Mouse (Mus musculus): ENCODE data around the gene Mat2b. TPM values are rescaled to one million over a fixed set of nuclear protein-coding genes. Genes with fewer than 3 reads are reported as not detected.

The Mat2b gene
- polyA plus RNA-seq, 1 experiment from 2014 or later, result 107 TPM

- H3K4me1 ChIP-seq, result peaks cover 24% of the 10 kb centered on the region
- H3K27ac ChIP-seq (replicated peaks), result peak overlapping the region; percentile 97
- H3K4me2 ChIP-seq (replicated peaks), result peak overlapping the region; percentile 81
- peak overlapping the region; percentile 71 for H3K4me3 ChIP-seq (replicated peaks)
- H3K36me3 ChIP-seq, result no peaks in the 10 kb centered on the region
- peak; percentile 46; the same call in 1 of the 2 replicates for ATAC-seq (ENCODE audit: insufficient number of reproducible peaks, low FRiP score, low TSS enrichment, low read depth)
- no peaks in the 10 kb centered on the region for H3K27me3 ChIP-seq
- H3K9ac ChIP-seq, result peak overlapping the region; percentile 55
- WGBS, result under 1% methylated on average over 31 of the region's 31 CpGs
- no peaks in the 10 kb centered on the region for H3K9me3 ChIP-seq (replicated peaks)
Measured at GRCm38 (mm10) chr11:40694311-40695087, 504 bp downstream of the Mat2b start.

GRCm38 (mm10) chr11:40693366-40693951, 1.5 kb downstream of the Mat2b start:
- peak; percentile 20 for ATAC-seq (ENCODE audit: insufficient number of reproducible peaks, low FRiP score, low TSS enrichment, low read depth)
- peak overlapping the region; percentile 97 for H3K27ac ChIP-seq (replicated peaks)
- 0 out of 2 replicates have a peak overlapping the region, but pooled peaks have one; percentile 21 for H3K9ac ChIP-seq
- peak overlapping the region; percentile 81 for H3K4me2 ChIP-seq (replicated peaks)
- no peaks in the 10 kb centered on the region for H3K27me3 ChIP-seq
- H3K4me1 ChIP-seq, result peaks cover 25% of the 10 kb centered on the region
- WGBS, result 0% methylated on average over 16 of the region's 16 CpGs
- H3K9me3 ChIP-seq (replicated peaks), result no peaks in the 10 kb centered on the region
- H3K4me3 ChIP-seq (replicated peaks), result peak overlapping the region; percentile 71
- H3K36me3 ChIP-seq, result no peaks in the 10 kb centered on the region

- Histone ChIP-seq H3K9me3 (replicated peaks) (no peaks in the 10 kb centered on the region), H3K4me3 (replicated peaks) (peak overlapping the region; percentile 71), H3K27ac (replicated peaks) (peak overlapping the region; percentile 97), H3K4me2 (replicated peaks) (peak overlapping the region; percentile 81), H3K27me3 (no peaks in the 10 kb centered on the region), H3K36me3 (no peaks in the 10 kb centered on the region), H3K4me1 (peaks cover 25% of the 10 kb centered on the region), H3K9ac (peak overlapping the region; percentile 71)
- ATAC-seq (ENCODE audit: insufficient number of reproducible peaks, low FRiP score, low TSS enrichment, low read depth), result peak; percentile 92
- under 1% methylated on average over 36 of the region's 36 CpGs for WGBS
Measured at GRCm38 (mm10) chr11:40692511-40693365, 2.3 kb downstream of the Mat2b start.

GRCm38 (mm10) chr11:40692101-40692509, 2.9 kb downstream of the Mat2b start:
- Histone ChIP-seq H3K4me2 (replicated peaks) (peak overlapping the region; percentile 81), H3K27me3 (no peaks in the 10 kb centered on the region), H3K4me3 (replicated peaks) (peak overlapping the region; percentile 71), H3K27ac (replicated peaks) (peak overlapping the region; percentile 97), H3K4me1 (peaks cover 25% of the 10 kb centered on the region), H3K9ac (peak overlapping the region; percentile 71), H3K9me3 (replicated peaks) (no peaks in the 10 kb centered on the region), H3K36me3 (peaks cover 6% of the 10 kb centered on the region)
- ATAC-seq (ENCODE audit: insufficient number of reproducible peaks, low FRiP score, low TSS enrichment, low read depth), result peak; percentile 63
- under 1% methylated on average over 28 of the region's 28 CpGs for WGBS

- Histone ChIP-seq H3K36me3 (peaks cover 10% of the 10 kb centered on the region), H3K4me3 (replicated peaks) (peak overlapping the region; percentile 71), H3K9ac (no peak overlapping the region), H3K4me1 (peaks cover 25% of the 10 kb centered on the region), H3K4me2 (replicated peaks) (peak overlapping the region; percentile 81), H3K27ac (replicated peaks) (no peak overlapping the region; the same call in 1 of the 2 replicates), H3K27me3 (no peaks in the 10 kb centered on the region), H3K9me3 (replicated peaks) (no peaks in the 10 kb centered on the region)
- 48% methylated on average over 5 of the region's 5 CpGs for WGBS
- no peak for ATAC-seq (ENCODE audit: insufficient number of reproducible peaks, low FRiP score, low TSS enrichment, low read depth)
Measured at GRCm38 (mm10) chr11:40690444-40691127, 4.4 kb downstream of the Mat2b start.

GRCm38 (mm10) chr11:40683295-40683694, 11.7 kb downstream of the Mat2b start:
- WGBS, result 83% methylated on average over 3 of the region's 3 CpGs
- no peak for ATAC-seq (ENCODE audit: insufficient number of reproducible peaks, low FRiP score, low TSS enrichment, low read depth)
- peaks cover 62% of the 10 kb centered on the region for H3K36me3 ChIP-seq

GRCm38 (mm10) chr11:40682456-40682855, 12.5 kb downstream of the Mat2b start:
- 85% methylated on average over 3 of the region's 3 CpGs for WGBS

More at GRCm38 (mm10) chr11:40683295-40683694, 11.7 kb downstream of the Mat2b start:
- Histone ChIP-seq H3K4me3 (replicated peaks) (no peak overlapping the region), H3K9me3 (replicated peaks) (no peaks in the 10 kb centered on the region), H3K27ac (replicated peaks) (no peak overlapping the region), H3K4me2 (replicated peaks) (no peak overlapping the region), H3K9ac (no peak overlapping the region), H3K27me3 (no peaks in the 10 kb centered on the region), H3K4me1 (no peaks in the 10 kb centered on the region)

GRCm38 (mm10) chr11:40677169-40677568, 17.8 kb downstream of the Mat2b start:
- Histone ChIP-seq H3K4me1 (no peaks in the 10 kb centered on the region), H3K4me2 (replicated peaks) (no peak overlapping the region), H3K4me3 (replicated peaks) (no peak overlapping the region), H3K27ac (replicated peaks) (no peak overlapping the region), H3K36me3 (peaks cover 42% of the 10 kb centered on the region), H3K9ac (no peak overlapping the region), H3K9me3 (replicated peaks) (no peaks in the 10 kb centered on the region), H3K27me3 (no peaks in the 10 kb centered on the region)
- WGBS, result 96% methylated on average over 1 of the region's 1 CpGs
- no peak for ATAC-seq (ENCODE audit: insufficient number of reproducible peaks, low FRiP score, low TSS enrichment, low read depth)

More at GRCm38 (mm10) chr11:40682456-40682855, 12.5 kb downstream of the Mat2b start:
- Histone ChIP-seq H3K9ac (no peak overlapping the region), H3K4me2 (replicated peaks) (no peak overlapping the region), H3K27me3 (no peaks in the 10 kb centered on the region), H3K9me3 (replicated peaks) (no peaks in the 10 kb centered on the region), H3K4me3 (replicated peaks) (no peak overlapping the region), H3K27ac (replicated peaks) (no peak overlapping the region), H3K36me3 (peaks cover 68% of the 10 kb centered on the region), H3K4me1 (no peaks in the 10 kb centered on the region)
- no peak for ATAC-seq (ENCODE audit: insufficient number of reproducible peaks, low FRiP score, low TSS enrichment, low read depth)

GRCm38 (mm10) chr11:40675014-40675730, 19.8 kb downstream of the Mat2b start:
- Histone ChIP-seq H3K4me1 (no peaks in the 10 kb centered on the region), H3K9ac (no peak overlapping the region), H3K4me3 (replicated peaks) (no peak overlapping the region), H3K9me3 (replicated peaks) (no peaks in the 10 kb centered on the region), H3K27ac (replicated peaks) (no peak overlapping the region), H3K4me2 (replicated peaks) (no peak overlapping the region), H3K27me3 (no peaks in the 10 kb centered on the region), H3K36me3 (peaks cover 30% of the 10 kb centered on the region)
- WGBS, result 76% methylated on average over 4 of the region's 4 CpGs
- ATAC-seq (ENCODE audit: insufficient number of reproducible peaks, low FRiP score, low TSS enrichment, low read depth), result no peak

GRCm38 (mm10) chr11:40649726-40650445, 45.1 kb downstream of the Mat2b start:
- H3K4me2 ChIP-seq (replicated peaks), result no peak overlapping the region
- H3K4me3 ChIP-seq (replicated peaks), result no peak overlapping the region
- H3K4me1 ChIP-seq, result no peaks in the 10 kb centered on the region
- no peaks in the 10 kb centered on the region for H3K9me3 ChIP-seq (replicated peaks)
- no peak overlapping the region for H3K27ac ChIP-seq (replicated peaks)
- H3K36me3 ChIP-seq, result no peaks in the 10 kb centered on the region
- no peak for ATAC-seq (ENCODE audit: insufficient number of reproducible peaks, low FRiP score, low TSS enrichment, low read depth)
- H3K9ac ChIP-seq, result no peak overlapping the region
- 80% methylated on average over 8 of the region's 8 CpGs for WGBS
- H3K27me3 ChIP-seq, result no peaks in the 10 kb centered on the region

All from embryonic facial prominence, embryonic 15.5 days (tissue).